Mouse (Mus musculus) liver, postnatal 0 days (tissue): ENCODE results near the gene Dda1. TPM values are rescaled to one million over a fixed set of nuclear protein-coding genes. Genes with fewer than 3 reads are reported as not detected.
A peak's percentile ranks its signal among the peaks of the same experiment; 100 is the strongest.

Experiments
- ATAC-seq: fragments of 200-750 bp; cut with Nextera tagmentation; 2 replicates; pipeline ENCODE4 v1.8.0; 2017; ENCODE audit warnings: mild to moderate bottlenecking, moderate library complexity
- DNase-seq: peaks from one replicate; pipeline ENCODE4 v3.0.0-alpha.2; 2016
- H3K27ac ChIP-seq: fragments of 300-500 bp; sonication (generic); 2 replicates; pipeline ENCODE4 v1.5.1; 2014; ENCODE audit warnings: antibody characterized with exemption, moderate library complexity, mild to moderate bottlenecking, low read depth
- H3K27me3 ChIP-seq: fragments of 300-500 bp; sonication (generic); 2 replicates; pipeline ENCODE4 v1.6.1; 2014; ENCODE audit warnings: low read length, control low read depth, mixed read lengths; ENCODE audit not compliant: insufficient read depth
- H3K36me3 ChIP-seq: fragments of 300-500 bp; sonication (generic); replicated peaks from 2 replicates; pipeline ENCODE4 v1.6.1; 2014; ENCODE audit warnings: mild to moderate bottlenecking, control low read depth, low read length, moderate library complexity, mixed read lengths; ENCODE audit not compliant: insufficient read depth
- H3K4me1 ChIP-seq: fragments of 300-500 bp; sonication (generic); 2 replicates; pipeline ENCODE4 v1.6.1; 2014; ENCODE audit warnings: antibody characterized with exemption, mild to moderate bottlenecking, control low read depth; ENCODE audit not compliant: insufficient read depth
- H3K4me2 ChIP-seq: fragments of 300-500 bp; sonication (generic); 2 replicates; pipeline ENCODE4 v1.6.1; 2014; ENCODE audit warnings: low read depth, mild to moderate bottlenecking, low read length, moderate library complexity, mixed read lengths
- H3K4me3 ChIP-seq: fragments of 300-500 bp; sonication (generic); 2 replicates; pipeline ENCODE4 v1.5.1; 2014; ENCODE audit warnings: low read depth, low read length
- H3K9ac ChIP-seq: fragments of 300-500 bp; sonication (generic); replicated peaks from 2 replicates; pipeline ENCODE4 v1.6.1; 2014; ENCODE audit warnings: mild to moderate bottlenecking, moderate library complexity
- H3K9me3 ChIP-seq: fragments of 300-500 bp; sonication (generic); 2 replicates; pipeline ENCODE4 v1.6.1; 2016; ENCODE audit warnings: mild to moderate bottlenecking, control low read depth, low read length, mixed read lengths
- CTCF ChIP-seq: sonication (generic); IDR thresholded peaks from 2 replicates; pipeline ENCODE4 v1.5.1; 2016; ENCODE audit warnings: antibody characterized with exemption, low read depth
- EP300 ChIP-seq: IDR thresholded peaks from 2 replicates; pipeline ENCODE4 v1.6.1; 2016; ENCODE audit warnings: antibody characterized with exemption, low read depth, mild to moderate bottlenecking
- WGBS: fragments of 180-500 bp; shearing (Covaris S2); extraction: QIAGEN DNeasy Blood & Tissue Kit; methylation state at CpG from one replicate; pipeline ENCODE4 v1.1.7; 2014; ENCODE audit not compliant: insufficient replicate concordance; 5-methylcytosine and 5-hydroxymethylcytosine counted together
- polyA plus RNA-seq: library from polyadenylated mRNA; unstranded; fragments of >200 nt; fragmentation: Nextera tagmentation; extraction: Ambion mirVana; gene quantifications from 2 replicates; pipeline ENCODE4 v1.2.1, GENCODE M21; 2015

The Dda1 gene
- polyA plus RNA-seq, 1 experiment from 2014 or later, result 31.0 TPM

- Histone ChIP-seq H3K36me3 (peaks cover 12% of the 10 kb centered on the region), H3K27me3 (no peaks in the 10 kb centered on the region), H3K4me3 (no peak overlapping the region), H3K9ac (no peak overlapping the region), H3K4me1 (peaks cover 4% of the 10 kb centered on the region; the same call in 1 of the 2 replicates), H3K27ac (peak overlapping the region; percentile 44; the same call in 1 of the 2 replicates), H3K4me2 (no peak overlapping the region), H3K9me3 (no peaks in the 10 kb centered on the region)
- peak; percentile 40 for ATAC-seq
- 48% methylated on average over 11 of the region's 11 CpGs for WGBS
- peak; percentile 43 for TF ChIP-seq CTCF
- 0 out of 2 replicates have a peak, but pooled peaks have one; percentile 23 for TF ChIP-seq EP300
- DNase-seq, result peak; percentile 71
These were observed 27.5 kb downstream of the Dda1 start for GRCm38 (mm10) chr8:71496481-71496880.

DNA sequence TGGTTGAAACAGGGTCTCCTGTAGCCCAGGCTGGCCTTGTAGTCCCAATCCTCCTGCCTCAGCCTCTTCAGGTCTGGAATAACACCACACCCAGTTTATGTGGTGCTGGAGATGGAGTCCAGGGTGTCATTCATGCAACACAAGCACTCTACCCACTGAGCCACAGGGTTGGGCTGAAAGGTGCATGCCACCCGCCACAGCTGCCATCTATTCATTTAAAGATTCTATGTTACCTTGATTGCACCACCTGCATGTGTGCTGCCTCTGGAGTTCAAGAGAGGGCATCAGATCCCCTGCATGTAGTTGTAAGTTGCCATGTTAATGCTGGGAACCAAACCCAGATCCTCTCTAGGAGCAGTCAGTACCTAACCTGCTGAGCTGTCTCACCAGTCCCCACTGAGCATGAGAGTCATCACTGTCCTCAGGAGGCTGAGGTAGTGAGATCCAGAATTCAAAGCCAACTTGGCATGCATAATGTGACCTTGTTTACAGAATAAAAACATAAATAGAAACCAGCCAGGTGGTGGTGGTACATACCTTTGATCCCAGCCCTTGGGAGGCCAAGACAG, 28.2 kb downstream of the Dda1 start:
- ATAC-seq (no peak), DNase-seq (no peak)
- Histone ChIP-seq H3K36me3 (peaks cover 11% of the 10 kb centered on the region), H3K27ac (0 out of 2 replicates have a peak overlapping the region, but pooled peaks have one; percentile 44), H3K27me3 (no peaks in the 10 kb centered on the region), H3K4me2 (no peak overlapping the region), H3K9me3 (no peaks in the 10 kb centered on the region), H3K9ac (no peak overlapping the region), H3K4me1 (peaks cover 4% of the 10 kb centered on the region; the same call in 1 of the 2 replicates), H3K4me3 (no peak overlapping the region)
- TF ChIP-seq EP300 (no peak), CTCF (no peak)
- WGBS, result 83% methylated on average over 1 of the region's 1 CpGs

- no peak for DNase-seq
- H3K9ac ChIP-seq, result no peak overlapping the region
- no peaks in the 10 kb centered on the region for H3K9me3 ChIP-seq
These were observed 29.0 kb downstream of the Dda1 start for GRCm38 (mm10) chr8:71497881-71498501.

GRCm38 (mm10) chr8:71498816-71499690, 30.1 kb downstream of the Dda1 start:
- H3K9me3 ChIP-seq, result no peaks in the 10 kb centered on the region
- H3K9ac ChIP-seq, result no peak overlapping the region
- 38% methylated on average over 16 of the region's 16 CpGs for WGBS
- no peaks in the 10 kb centered on the region for H3K27me3 ChIP-seq
- H3K4me2 ChIP-seq, result no peak overlapping the region
- H3K4me1 ChIP-seq, result peaks cover 4% of the 10 kb centered on the region; the same call in 1 of the 2 replicates
- TF ChIP-seq CTCF (no peak), EP300 (no peak)
- DNase-seq, result no peak
- peak; percentile 18; the same call in 1 of the 2 replicates for ATAC-seq
- peak overlapping the region; percentile 61; the same call in 1 of the 2 replicates for H3K27ac ChIP-seq
- H3K36me3 ChIP-seq, result no peaks in the 10 kb centered on the region
- no peak overlapping the region for H3K4me3 ChIP-seq

More at GRCm38 (mm10) chr8:71497881-71498501, 29.0 kb downstream of the Dda1 start:
- Histone ChIP-seq H3K27ac (peak overlapping the region; percentile 61; the same call in 1 of the 2 replicates), H3K4me3 (no peak overlapping the region), H3K36me3 (peaks cover 3% of the 10 kb centered on the region; the same call in 1 of the 2 replicates), H3K4me2 (no peak overlapping the region), H3K4me1 (peaks cover 4% of the 10 kb centered on the region; the same call in 1 of the 2 replicates), H3K27me3 (no peaks in the 10 kb centered on the region)
- TF ChIP-seq EP300, result no peak
- 39% methylated on average over 15 of the region's 15 CpGs for WGBS
- ATAC-seq, result 0 out of 2 replicates have a peak, but pooled peaks have one; percentile 10

GRCm38 (mm10) chr8:71504349-71504748, 35.4 kb downstream of the Dda1 start:
- H3K4me1 ChIP-seq, result no peaks in the 10 kb centered on the region; the same call in 1 of the 2 replicates
- WGBS, result 82% methylated on average over 4 of the region's 4 CpGs
- TF ChIP-seq CTCF (no peak), EP300 (no peak)
- H3K36me3 ChIP-seq, result no peaks in the 10 kb centered on the region
- no peak overlapping the region for H3K9ac ChIP-seq
- H3K4me2 ChIP-seq, result no peak overlapping the region
- no peak overlapping the region for H3K27ac ChIP-seq
- no peak for DNase-seq
- H3K9me3 ChIP-seq, result no peaks in the 10 kb centered on the region
- no peak for ATAC-seq
- H3K27me3 ChIP-seq, result peaks cover 31% of the 10 kb centered on the region
- H3K4me3 ChIP-seq, result no peak overlapping the region

DNA sequence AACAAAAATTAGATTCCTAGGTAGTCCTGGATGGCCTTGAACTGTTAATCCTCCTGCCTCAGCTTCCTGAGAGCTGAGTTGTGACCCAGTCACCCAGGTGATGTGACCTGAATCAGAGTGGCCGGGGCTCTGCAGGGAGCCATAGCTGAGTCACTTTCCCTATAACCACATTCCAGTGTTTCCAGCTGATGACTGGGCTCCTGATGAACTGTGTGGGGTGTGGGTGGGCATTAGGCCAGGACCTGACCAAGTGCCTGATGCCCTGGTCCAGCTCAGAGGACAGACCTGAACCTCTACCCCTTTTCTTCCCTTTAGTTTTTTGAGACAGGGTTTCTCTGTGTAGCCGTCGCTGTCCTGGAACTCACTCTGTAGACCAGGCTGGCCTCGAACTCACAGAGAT, 36.3 kb downstream of the Dda1 start:
- no peak overlapping the region for H3K4me3 ChIP-seq
- TF ChIP-seq EP300, result no peak
- no peak for TF ChIP-seq CTCF
- H3K36me3 ChIP-seq, result no peaks in the 10 kb centered on the region
- H3K9ac ChIP-seq, result no peak overlapping the region
- no peak overlapping the region for H3K27ac ChIP-seq
- no peaks in the 10 kb centered on the region; the same call in 1 of the 2 replicates for H3K4me1 ChIP-seq
- peaks cover 34% of the 10 kb centered on the region for H3K27me3 ChIP-seq
- ATAC-seq (no peak), DNase-seq (no peak)
- no peak overlapping the region for H3K4me2 ChIP-seq
- no peaks in the 10 kb centered on the region for H3K9me3 ChIP-seq
- 84% methylated on average over 4 of the region's 4 CpGs for WGBS
